Mouse (Mus musculus) neural tube, embryonic 11.5 days (tissue): ENCODE results near the gene Sgf29. TPM values are rescaled to one million over a fixed set of nuclear protein-coding genes. Genes with fewer than 3 reads are reported as not detected.
"Not testable (repeated sequence)": the region's sequence is repeated elsewhere in the genome, so short reads cannot be mapped to it uniquely, and the experiment has no call there.

ENCODE experiments used
- ATAC-seq: fragments of 200-750 bp; cut with Nextera tagmentation; 2 replicates; pipeline ENCODE4 v1.8.0; 2017; ENCODE audit warnings: moderate number of reproducible peaks, mild to moderate bottlenecking, moderate TSS enrichment, moderate library complexity; ENCODE audit not compliant: insufficient read depth, low FRiP score, low TSS enrichment
- DNase-seq: peaks from one replicate; pipeline ENCODE4 v3.0.0-alpha.2; 2015; ENCODE audit warnings: low spot score
- H3K27ac ChIP-seq: fragments of 300-500 bp; sonication (generic); 2 replicates; pipeline ENCODE4 v1.5.1; 2014; ENCODE audit warnings: low read depth, mild to moderate bottlenecking, low read length
- H3K27me3 ChIP-seq: fragments of 300-500 bp; sonication (generic); 2 replicates; pipeline ENCODE4 v1.6.1; 2014; ENCODE audit warnings: mild to moderate bottlenecking, low read length, mixed read lengths; ENCODE audit not compliant: control insufficient read depth, insufficient read depth
- H3K36me3 ChIP-seq: fragments of 300-500 bp; sonication (generic); 2 replicates; pipeline ENCODE4 v1.6.1; 2014; ENCODE audit warnings: mild to moderate bottlenecking, low read length, moderate library complexity, mixed read lengths; ENCODE audit not compliant: control insufficient read depth, insufficient read depth
- H3K4me1 ChIP-seq: fragments of 300-500 bp; sonication (generic); 2 replicates; pipeline ENCODE4 v1.6.1; 2014; ENCODE audit warnings: low read length, mixed read lengths; ENCODE audit not compliant: control insufficient read depth, insufficient read depth
- H3K4me2 ChIP-seq: fragments of 300-500 bp; sonication (generic); 2 replicates; pipeline ENCODE4 v1.6.1; 2014; ENCODE audit warnings: low read depth, mild to moderate bottlenecking, moderate library complexity
- H3K4me3 ChIP-seq: fragments of 300-500 bp; sonication (generic); 2 replicates; pipeline ENCODE4 v1.5.1; 2014; ENCODE audit warnings: low read depth, low read length
- H3K9ac ChIP-seq: fragments of 300-500 bp; sonication (generic); 2 replicates; pipeline ENCODE4 v1.6.1; 2014; ENCODE audit warnings: mild to moderate bottlenecking, low read length
- H3K9me3 ChIP-seq: fragments of 300-500 bp; sonication (generic); 2 replicates; pipeline ENCODE4 v1.6.1; 2016; ENCODE audit warnings: low read length; ENCODE audit not compliant: control insufficient read depth
- WGBS: fragments of 180-500 bp; shearing (Covaris S2); extraction: QIAGEN DNeasy Blood & Tissue Kit; methylation state at CpG from one replicate; pipeline ENCODE4 v1.1.7; 2014; 5-methylcytosine and 5-hydroxymethylcytosine counted together
- polyA plus RNA-seq: library from polyadenylated mRNA; unstranded; fragments of >200 nt; fragmentation: Nextera tagmentation; extraction: Ambion mirVana; gene quantifications from 2 replicates; pipeline ENCODE4 v1.2.1, GENCODE M21; 2014

Sgf29 gene
- polyA plus RNA-seq, 1 experiment from 2014 or later: 63.1 TPM

GRCm38 (mm10) chr7:126679683-126680082 lies 30.6 kb downstream of the Sgf29 start:
- WGBS: 91% methylated on average over 5 of the region's 5 CpGs
- Histone ChIP-seq H3K27me3 (no peaks in the 10 kb centered on the region), H3K9ac (no peak overlapping the region), H3K27ac (no peak overlapping the region), H3K4me1 (no peaks in the 10 kb centered on the region), H3K4me3 (no peak overlapping the region), H3K4me2 (no peak overlapping the region), H3K9me3 (no peaks in the 10 kb centered on the region), H3K36me3 (no peaks in the 10 kb centered on the region; the same call in 1 of the 2 replicates)
- ATAC-seq (no peak), DNase-seq (no peak)

GRCm38 (mm10) chr7:126681221-126681620 lies 32.1 kb downstream of the Sgf29 start:
- no peak overlapping the region for H3K4me2 ChIP-seq
- ATAC-seq (no peak), DNase-seq (no peak)
- H3K27me3 ChIP-seq: no peaks in the 10 kb centered on the region
- H3K4me3 ChIP-seq: no peak overlapping the region
- H3K4me1 ChIP-seq: no peaks in the 10 kb centered on the region
- H3K9ac ChIP-seq: no peak overlapping the region
- WGBS: 96% methylated on average over 5 of the region's 5 CpGs
- no peaks in the 10 kb centered on the region for H3K9me3 ChIP-seq
- no peak overlapping the region for H3K27ac ChIP-seq
- no peaks in the 10 kb centered on the region; the same call in 1 of the 2 replicates for H3K36me3 ChIP-seq

GRCm38 (mm10) chr7:126688156-126688555 lies 39.0 kb downstream of the Sgf29 start:
- not testable (repeated sequence) for H3K4me1 ChIP-seq, H3K27me3 ChIP-seq, H3K27ac ChIP-seq, H3K9me3 ChIP-seq, H3K36me3 ChIP-seq, ATAC-seq, H3K9ac ChIP-seq, H3K4me3 ChIP-seq, H3K4me2 ChIP-seq, DNase-seq
- WGBS: 75% methylated on average over 4 of the region's 4 CpGs

DNA sequence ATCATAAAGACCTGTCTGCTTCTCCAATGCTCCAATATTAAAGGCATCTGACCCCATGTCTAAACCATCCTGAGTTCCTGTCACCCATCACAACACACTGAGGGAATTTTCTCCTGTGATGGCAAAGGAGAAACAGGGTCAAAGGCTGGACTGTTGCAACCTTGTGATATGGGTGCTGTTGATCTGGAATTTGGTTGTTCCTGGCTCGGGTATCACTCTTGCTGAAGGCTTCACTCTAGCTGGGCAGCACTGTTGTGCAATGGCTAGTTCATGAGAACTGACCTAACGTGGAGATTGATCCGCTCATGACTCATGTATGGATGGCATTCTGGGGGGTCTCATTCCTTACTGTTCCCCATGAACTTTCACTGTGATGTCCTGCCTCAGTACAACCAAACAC lies 39.9 kb downstream of the Sgf29 start:
- Histone ChIP-seq H3K4me1 (no peaks in the 10 kb centered on the region), H3K27ac (no peak overlapping the region), H3K4me3 (no peak overlapping the region), H3K36me3 (peaks cover 4% of the 10 kb centered on the region; the same call in 1 of the 2 replicates), H3K9ac (no peak overlapping the region), H3K9me3 (no peaks in the 10 kb centered on the region), H3K27me3 (no peaks in the 10 kb centered on the region), H3K4me2 (no peak overlapping the region)
- WGBS: 89% methylated on average over 3 of the region's 3 CpGs
- ATAC-seq (no peak), DNase-seq (no peak)

DNA sequence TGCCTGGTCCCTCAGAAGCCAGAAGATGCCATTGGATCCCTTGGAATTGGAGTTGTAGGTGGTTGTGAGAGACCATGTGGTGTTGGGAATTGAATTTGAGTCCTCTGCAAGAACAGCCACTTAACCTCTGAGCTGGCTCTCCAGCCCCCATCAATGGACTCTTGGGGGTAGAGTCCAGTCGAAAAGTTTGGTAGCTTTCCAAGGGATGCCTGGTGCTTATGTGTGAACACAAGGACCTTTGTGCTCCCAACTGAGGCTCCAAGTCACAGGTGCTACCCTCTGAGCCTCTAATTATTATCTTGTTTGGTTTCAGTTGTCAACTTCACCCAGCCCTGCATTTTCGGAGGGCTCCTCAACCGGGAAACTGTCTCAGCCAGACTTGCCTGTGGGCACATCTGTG lies 41.6 kb downstream of the Sgf29 start:
- Histone ChIP-seq H3K4me3 (no peak overlapping the region), H3K9ac (no peak overlapping the region), H3K27ac (no peak overlapping the region), H3K4me2 (no peak overlapping the region), H3K4me1 (no peaks in the 10 kb centered on the region), H3K9me3 (no peaks in the 10 kb centered on the region), H3K36me3 (peaks cover 4% of the 10 kb centered on the region; the same call in 1 of the 2 replicates), H3K27me3 (no peaks in the 10 kb centered on the region)
- ATAC-seq (no peak), DNase-seq (no peak)
- 92% methylated on average over 3 of the region's 3 CpGs for WGBS

DNA sequence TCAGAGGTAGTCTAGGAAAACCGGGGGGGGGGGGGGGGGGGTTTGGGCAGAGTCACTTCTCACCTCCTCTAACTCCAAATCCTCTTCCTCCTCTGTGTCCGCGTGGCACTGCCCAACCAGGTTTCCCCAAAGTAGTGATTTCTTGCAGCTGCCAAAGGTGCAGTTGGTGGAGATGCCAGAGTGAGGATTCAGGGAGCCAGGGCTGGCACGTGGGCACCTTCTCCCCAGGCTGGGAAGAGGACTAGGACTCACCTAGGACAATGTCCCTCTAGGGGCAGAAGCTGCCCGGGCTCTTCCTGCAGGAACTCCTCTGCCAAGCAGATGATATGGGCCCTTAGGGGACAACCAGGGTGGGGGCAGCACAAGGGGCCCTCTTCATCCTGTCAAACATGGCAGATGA lies 42.6 kb downstream of the Sgf29 start:
- 95% methylated on average over 4 of the region's 5 CpGs for whole genome bisulfite sequencing
- Histone ChIP-seq H3K4me2 (no peak overlapping the region), H3K4me1 (peaks cover 4% of the 10 kb centered on the region), H3K9me3 (no peaks in the 10 kb centered on the region), H3K9ac (no peak overlapping the region), H3K4me3 (no peak overlapping the region), H3K27me3 (no peaks in the 10 kb centered on the region), H3K27ac (no peak overlapping the region), H3K36me3 (peaks cover 4% of the 10 kb centered on the region; the same call in 1 of the 2 replicates)
- ATAC-seq (no peak), DNase-seq (no peak)

DNA sequence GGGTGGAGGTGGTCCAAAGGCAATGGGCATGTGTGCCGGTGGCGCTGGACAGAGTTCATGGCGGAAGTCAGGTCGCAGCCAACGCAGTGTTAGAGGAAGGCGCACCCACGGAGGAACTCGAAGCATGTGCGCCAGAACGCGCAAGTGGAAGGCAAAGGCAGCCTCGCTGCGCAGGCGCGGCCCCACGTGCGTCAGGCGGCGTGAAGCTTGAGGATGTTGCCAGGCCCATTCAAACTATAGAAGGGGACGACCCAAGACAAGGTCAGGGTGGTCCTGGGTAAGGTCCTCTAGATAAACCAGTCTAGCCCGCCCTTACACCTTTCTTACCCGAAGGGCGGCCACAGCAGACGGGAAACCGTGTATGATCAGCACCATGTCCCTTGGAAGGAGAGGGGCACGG lies 43.3 kb downstream of the Sgf29 start:
- no peaks in the 10 kb centered on the region for H3K27me3 ChIP-seq
- ATAC-seq (no peak), DNase-seq (no peak)
- H3K9me3 ChIP-seq: no peaks in the 10 kb centered on the region
- H3K4me2 ChIP-seq: no peak overlapping the region
- H3K36me3 ChIP-seq: peaks cover 4% of the 10 kb centered on the region; the same call in 1 of the 2 replicates
- H3K4me3 ChIP-seq: no peak overlapping the region
- H3K4me1 ChIP-seq: peaks cover 7% of the 10 kb centered on the region
- WGBS: 93% methylated on average over 26 of the region's 26 CpGs
- H3K27ac ChIP-seq: no peak overlapping the region
- H3K9ac ChIP-seq: no peak overlapping the region

DNA sequence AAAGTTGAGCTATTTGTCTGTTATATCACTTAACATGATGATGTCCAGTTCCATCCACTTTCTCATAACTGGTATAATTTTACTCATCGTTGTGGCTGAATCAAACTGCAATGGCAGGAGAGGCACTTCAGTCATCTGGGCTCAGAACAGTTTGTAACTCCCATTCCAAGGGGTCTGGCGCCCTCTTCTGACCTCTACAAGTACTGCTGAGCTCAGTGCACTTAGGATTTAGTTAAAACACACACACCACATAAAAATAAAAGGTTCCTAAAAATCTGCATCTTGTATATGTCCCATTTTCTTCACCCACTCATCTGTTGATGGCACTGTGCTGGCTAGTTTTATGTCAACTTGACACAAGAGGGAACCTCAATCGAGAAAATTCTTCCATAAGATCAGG lies 44.1 kb downstream of the Sgf29 start:
- H3K27ac ChIP-seq: no peak overlapping the region
- WGBS: 49% methylated on average over 3 of the region's 3 CpGs
- no peak overlapping the region for H3K4me2 ChIP-seq
- no peaks in the 10 kb centered on the region for H3K9me3 ChIP-seq
- H3K4me3 ChIP-seq: no peak overlapping the region
- no peak overlapping the region for H3K9ac ChIP-seq
- peaks cover 7% of the 10 kb centered on the region for H3K4me1 ChIP-seq
- DNase-seq: peak; percentile 79
- H3K27me3 ChIP-seq: no peaks in the 10 kb centered on the region
- no peak for ATAC-seq
- H3K36me3 ChIP-seq: peaks cover 4% of the 10 kb centered on the region; the same call in 1 of the 2 replicates

DNA sequence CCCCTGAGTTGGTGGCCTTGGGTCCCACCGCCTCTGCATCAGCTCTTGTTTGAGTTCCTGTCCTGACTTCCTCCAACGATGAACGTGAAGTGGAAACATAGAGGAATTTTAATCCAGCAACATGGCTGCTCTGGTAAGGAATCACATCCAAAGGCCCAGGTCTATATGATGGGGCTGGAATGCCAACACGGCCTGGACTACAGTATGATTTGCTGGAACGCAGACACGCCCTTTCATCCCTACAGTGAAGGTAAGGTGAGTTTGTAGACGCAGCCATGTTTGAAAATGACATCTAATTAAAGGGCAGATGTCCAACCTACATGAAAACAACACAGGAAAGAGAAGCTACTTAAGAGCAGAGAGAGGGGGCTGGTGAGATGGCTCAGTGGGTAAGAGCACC lies 44.7 kb downstream of the Sgf29 start:
- no peak overlapping the region for H3K4me2 ChIP-seq

More for the DNA sequence above, 44.7 kb downstream of the Sgf29 start:
- Histone ChIP-seq H3K9ac (no peak overlapping the region), H3K4me1 (peaks cover 7% of the 10 kb centered on the region), H3K4me3 (no peak overlapping the region), H3K36me3 (peaks cover 4% of the 10 kb centered on the region; the same call in 1 of the 2 replicates), H3K27ac (no peak overlapping the region), H3K27me3 (no peaks in the 10 kb centered on the region), H3K9me3 (no peaks in the 10 kb centered on the region)
- DNase-seq (no peak), ATAC-seq (no peak)
- WGBS: 94% methylated on average over 7 of the region's 7 CpGs
